Mouse (Mus musculus): Measurements from ENCODE around the gene Fzr1.

GRCm38 (mm10) chr10:81424246-81425051 is 46.1 kb upstream of the Fzr1 start:
- TF ChIP-seq CTCF (IDR thresholded peaks at IDR 0.05; ENCODE audit: low read depth, low read length) (no peak), POLR2A (IDR thresholded peaks at IDR 0.05; ENCODE audit: borderline replicate concordance, low read depth, low read length) (no peak)

All from bone marrow macrophage, adult 2 months (primary cell).